Mouse (Mus musculus) R1 (cell line): ENCODE measurements at regions not wholly inside any gene's neighbourhood (a gene's known extent, or its start where the extent isn't known, plus 50 kb on each side); places are given as distances from the start of the nearest gene placed in this dataset.

Experiments
- DNase-seq: peaks from one replicate; pipeline ENCODE4 v3.0.0-alpha.2; 2018; ENCODE audit warnings: low read depth, low spot score

DNA sequence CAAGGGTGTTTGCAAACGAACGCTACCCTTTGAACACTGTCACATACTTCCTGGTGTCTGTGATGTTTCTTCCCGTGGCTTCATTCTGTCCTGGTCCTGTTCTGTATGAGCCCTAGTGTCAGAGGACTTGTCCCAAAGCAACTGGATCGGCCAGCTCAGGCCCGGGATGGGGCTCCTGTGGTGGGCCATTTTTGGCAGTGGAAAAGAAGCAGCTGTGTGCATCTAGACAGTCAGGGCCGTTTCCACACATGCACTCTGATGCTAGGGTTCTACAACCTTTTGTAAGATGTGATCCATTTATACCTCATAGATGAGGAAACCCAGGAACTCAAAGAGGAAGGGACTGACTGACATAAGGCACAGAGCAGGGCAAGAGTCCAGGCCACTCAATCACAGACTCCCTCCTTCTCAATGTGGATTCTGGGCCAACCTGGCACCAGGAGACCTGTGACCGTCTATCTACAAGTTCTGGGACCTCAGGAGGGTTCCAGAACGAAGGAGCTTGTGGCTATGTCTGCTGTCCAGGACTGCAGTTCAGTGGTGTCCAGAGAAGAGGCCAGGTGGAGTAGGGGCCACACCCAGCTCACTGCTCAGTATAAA lies 155.2 kb downstream of the Trim29 start:
- no peak for DNase-seq

DNA sequence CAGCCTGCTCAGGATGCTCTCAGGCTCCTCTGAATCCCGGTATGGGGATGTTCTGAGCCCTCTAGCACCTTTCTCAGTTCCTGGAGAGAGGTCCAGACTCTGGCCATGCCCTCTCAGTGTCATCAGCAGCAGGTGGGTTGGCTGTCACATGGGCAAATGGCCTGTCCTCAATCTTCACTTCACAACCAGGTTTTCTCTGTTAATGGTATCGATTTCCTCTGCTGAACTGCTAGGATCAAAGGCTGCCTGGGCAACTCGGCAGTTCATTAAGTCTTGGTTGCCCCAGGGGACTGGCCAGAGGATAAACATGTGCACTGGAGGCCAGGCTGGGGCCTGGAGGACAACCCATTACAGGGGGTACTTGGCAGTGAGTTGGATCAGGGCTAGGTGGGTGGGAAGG lies 156.2 kb downstream of the Trim29 start:
- DNase-seq, result no peak

DNA sequence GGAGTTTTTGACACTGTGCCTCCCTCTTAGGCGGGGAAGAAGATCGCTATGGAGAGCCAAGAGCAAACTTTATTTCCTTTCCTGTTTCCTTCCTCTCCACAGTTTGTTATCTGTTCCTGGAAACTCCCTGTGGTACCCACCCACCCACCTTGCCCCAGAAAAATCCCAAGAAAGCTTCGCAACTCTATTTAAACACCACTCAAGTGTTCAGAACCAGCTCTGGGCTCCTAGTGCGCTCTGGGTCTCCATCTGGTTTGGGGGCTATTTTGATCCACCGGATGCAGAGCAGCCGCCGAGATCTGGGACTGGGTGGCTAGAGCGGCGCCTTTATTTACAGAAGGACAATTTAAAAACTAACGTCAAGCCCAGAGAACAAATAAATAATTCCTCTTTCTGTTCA lies 158.6 kb downstream of the Trim29 start:
- no peak for DNase-seq

DNA sequence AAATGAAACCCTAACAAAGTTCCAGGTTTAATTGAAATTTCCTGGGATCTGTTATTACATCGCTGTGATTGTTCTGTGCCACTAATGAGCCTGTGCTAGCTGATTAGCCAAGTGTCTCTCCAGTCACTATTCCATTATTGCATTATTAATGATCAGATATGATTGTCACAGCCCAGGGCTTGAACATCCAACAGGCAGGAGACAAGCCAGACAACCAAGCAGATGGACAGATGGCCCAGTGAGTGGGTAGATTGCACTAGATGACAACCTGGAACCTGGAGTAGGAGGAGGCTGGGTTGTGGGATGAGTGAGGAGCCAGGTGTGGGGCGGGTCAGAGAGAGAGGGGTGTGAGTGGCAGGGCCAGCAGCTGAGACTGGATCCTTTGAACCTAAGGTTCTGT lies 161.6 kb downstream of the Trim29 start:
- no peak for DNase-seq

DNA sequence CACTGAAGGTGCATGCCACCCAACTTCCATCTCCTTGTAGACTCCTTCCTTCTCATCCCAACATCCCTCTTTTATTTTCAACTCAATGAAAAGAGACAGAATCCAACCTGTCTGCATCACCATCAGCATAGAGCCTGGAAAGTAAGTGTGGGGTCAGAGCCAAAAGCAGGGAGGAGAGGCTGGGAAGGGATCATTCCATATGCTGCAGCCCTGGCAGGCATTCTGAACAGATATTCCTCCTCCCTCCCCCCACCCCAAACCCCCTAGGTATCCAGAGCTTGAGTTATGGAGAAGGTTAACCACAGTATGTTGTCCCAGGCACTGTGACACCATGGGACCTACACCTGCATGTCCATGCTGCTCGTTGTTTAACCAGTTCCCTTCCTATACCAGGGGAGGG lies 162.5 kb downstream of the Trim29 start:
- DNase-seq, result no peak

DNA sequence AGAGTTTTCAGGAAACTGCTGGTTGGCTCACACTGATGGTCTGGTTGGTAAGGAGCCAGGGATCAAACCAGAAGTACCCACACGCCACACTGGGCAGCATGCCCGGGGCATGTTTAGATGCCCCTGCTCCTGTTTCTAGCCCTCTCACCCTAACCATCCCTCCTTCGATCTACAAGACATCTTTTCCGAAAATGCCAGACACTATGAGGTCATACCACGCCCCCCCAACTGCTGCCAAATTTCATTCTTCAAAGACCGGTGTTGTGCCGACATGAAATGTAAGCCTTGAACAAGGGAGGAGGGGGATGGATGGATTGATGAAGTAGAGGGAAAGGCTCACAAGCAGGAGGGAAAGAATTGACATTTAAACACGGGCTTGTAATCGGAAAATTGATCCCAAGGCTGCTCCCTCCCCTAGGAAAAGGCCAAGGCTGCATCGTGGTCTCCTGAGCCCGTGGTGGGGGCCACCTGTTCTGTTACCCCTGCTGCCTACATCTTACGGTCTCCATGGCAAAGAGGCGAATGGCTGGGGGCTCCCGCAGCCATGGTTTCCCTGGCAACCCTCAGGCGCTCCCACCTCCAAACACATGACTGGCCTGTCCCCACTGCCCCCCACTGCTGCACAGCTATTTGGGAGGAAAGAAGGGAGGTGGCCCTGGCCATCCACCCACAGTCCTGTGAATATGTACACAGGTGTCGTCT lies 163.1 kb downstream of the Trim29 start:
- no peak for DNase-seq

DNA sequence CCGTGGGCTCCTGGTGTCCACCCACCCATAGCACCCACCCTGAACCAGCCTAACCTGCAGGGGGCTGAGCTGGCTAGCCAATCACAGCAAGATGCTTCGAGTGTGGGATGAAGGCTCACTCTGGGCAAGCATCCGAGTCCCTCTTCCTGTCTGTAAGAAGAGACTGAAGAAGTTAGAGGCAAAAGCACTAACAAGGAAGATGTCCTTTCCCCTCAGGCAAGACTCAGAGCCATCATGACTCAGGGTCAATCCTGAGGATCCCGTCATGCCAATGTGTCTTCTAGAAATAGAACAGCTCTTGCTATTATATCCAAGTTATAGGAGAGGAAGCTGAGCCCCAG lies 163.6 kb downstream of the Trim29 start:
- DNase-seq, result no peak

DNA sequence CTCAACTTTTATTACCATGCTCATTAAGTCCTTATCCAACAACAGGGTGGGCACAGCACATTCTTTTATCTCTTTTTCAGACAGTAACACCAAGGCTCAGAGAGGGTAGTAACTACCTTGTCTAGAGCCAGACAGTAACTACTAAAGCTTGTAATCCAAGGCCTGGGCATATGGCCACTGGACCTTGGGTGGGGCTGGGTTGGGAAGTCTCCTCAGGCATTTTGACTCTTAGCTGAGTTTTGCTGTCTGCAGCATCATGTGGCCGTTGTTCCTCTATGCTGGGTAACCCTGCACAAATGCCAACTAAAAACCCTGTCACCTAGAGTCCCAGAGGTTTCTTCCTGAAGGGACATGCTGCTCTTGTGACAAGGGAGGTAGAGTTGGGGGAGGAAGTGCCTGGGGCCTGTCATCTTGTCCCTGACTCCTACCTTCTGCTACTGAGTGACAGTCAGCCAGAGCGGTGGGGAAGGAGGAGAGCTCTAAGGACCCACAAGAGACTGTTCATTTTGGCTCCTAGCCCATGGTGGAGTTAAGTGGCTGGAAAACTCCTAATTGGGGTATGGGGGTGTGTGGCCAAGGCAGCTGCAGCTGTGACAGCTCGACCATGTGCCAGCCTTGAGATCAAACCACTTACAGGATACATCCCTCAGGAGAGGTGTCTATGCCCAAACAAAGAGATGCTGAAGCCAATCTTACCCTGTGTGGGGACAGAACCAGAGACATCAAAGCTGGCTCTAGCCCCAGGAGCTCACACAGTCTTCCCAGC lies 170.4 kb downstream of the Trim29 start:
- DNase-seq, result no peak

DNA sequence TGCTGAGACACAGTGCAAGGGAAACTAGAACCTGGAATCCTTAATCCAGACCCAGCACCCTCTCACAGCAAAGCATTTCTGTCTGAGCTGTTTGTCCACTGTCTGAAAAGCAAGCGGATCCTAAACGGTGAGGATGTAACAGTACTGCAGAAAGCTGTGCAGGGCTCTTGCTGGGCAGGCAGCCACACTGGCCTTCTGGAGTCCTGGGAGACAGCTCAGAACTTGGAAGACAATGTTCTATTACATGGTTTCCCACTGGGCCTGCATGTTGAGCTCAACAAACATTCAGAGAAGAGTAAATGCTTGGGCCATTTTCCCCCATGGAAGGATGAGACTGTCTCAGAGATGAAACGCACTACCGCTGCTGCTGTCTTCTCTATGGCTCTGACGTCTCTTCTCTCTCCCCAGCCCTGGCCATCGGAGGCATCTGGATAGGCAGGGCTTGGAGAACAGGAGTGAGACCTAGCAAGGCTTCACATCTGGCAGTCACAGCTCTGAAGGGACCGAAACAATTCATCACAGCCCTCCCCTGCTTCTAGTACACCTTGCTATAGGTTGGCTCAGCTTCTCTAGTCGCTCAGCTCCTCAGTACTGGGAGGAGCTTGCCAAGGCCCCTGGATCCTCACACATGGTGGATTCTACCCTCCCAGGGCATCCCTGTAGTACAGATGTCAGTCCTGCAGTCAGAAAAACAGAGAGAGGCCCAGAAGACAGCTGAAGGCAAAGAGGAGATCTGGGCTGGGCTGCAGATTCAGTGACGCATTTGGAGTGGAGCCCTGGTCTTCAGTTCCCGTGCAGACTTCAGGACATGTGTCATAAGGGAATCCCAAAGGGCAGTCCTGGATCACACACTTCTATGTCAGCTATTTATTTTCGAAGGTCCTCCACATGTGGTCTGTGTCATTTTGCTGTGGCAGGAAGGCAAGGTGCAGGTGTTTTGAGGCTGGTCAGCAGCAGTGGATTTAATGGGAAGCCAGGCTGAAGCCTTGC lies 171.7 kb downstream of the Trim29 start:
- DNase-seq, result no peak

DNA sequence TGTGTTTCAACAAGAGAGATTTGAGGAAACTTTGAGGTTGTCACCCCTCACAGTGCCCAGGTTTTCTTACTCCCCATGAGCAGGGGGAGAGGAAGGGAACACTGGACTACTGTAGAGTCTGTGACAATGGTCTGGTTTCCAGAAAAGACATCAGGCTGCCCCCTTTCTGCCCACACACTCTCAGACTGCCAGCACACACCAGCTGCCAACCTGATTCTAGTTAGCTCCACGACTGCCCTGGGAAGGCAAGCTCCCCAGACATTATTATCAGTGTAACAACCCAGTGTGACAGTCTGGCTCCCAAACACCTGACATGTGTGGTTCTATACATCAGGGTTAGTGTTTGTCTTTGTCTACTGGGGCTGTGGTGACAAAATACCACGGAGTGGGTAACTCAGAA lies 172.5 kb downstream of the Trim29 start:
- DNase-seq, result no peak

DNA sequence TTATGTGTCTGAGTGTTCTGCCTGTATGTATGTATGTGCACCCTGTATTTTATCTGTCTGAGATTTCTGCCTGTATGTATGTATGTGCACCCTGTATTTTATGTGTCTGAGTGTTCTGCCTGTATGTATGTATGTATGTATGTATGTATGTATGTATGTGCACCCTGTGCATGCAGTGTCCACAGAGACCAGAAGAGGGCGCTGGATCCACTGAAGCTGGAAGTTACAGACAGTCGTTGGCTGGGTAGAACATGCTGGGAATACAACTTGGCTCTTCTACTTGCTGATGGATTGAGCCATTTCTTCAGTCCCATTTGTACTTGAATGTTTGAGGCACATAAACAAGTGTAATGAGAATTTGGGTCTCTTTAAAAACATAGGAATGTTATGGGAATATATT lies 173.3 kb downstream of the Trim29 start:
- DNase-seq, result peak; percentile 45

DNA sequence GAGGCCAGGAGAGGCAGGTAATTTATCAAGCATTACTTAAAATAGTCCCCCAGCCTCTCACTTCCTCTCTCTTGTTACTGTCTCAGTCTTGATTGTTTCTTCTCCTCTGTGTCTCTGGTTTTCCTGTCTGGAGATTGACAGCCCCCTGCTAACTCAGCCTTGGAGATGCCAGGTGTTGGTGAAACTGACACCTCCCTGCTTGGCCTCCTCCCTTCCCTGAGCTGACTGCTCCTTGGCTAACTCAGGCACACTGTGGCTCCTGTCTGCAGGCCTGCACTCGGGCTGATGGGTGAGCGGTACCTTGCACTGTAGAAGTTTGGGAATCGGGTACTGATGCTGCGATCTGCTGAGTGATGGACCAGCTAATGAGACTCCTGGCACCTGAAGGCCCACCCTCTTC lies 176.1 kb downstream of the Trim29 start:
- no peak for DNase-seq

DNA sequence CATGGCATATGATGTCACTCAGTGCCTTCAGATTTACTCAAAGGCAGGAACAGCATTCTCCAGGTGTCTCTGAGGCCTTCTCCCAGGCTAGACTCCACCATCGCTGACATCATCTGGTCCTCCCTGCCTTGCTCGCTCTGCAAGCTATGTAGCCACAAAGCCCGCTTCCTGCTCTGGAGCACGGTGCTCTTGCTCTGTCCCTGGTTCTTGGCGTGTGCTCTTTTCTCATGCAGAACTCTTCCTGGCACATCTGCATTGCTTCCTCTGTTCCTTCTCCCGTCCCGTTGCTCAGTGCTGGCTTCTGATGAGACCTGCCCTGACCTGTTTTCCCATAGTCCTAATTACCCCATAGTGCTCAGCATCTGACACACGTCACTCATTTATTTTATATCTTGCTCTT lies 178.6 kb downstream of the Trim29 start:
- peak; percentile 81 for DNase-seq

DNA sequence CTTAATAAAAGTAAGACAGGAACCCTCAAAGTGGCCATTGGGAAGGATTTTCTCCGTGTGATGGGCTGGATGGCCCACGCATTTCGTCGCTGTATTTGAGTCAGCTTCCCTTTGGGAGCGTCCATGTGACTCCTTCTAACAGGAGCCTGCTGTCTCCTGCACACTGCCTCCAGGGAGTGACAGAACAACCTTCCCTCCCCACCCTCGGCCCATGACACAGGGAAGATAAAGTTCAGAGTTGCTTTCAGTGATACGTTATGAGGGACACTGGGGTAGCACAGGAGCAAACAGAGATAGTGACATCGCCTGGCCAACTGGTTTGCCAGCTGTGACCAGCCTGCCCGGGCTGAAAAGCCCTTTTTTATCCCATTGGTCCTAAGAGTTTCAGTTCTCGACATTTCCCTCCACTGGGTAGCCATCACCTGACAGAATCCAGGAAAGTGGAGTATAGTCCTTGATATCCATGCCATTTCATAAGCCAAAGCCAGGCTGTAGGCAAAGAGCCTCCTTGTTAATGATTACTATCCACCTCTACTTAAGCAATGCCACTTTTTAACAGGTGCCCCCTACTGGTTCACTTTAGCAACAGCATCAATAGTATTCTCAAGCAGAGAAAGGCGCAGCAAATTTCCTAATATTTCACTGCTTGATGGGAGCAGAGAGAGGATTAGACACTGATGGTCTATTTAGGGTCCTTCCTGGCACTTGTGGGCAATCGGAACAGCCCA lies 180.5 kb downstream of the Trim29 start:
- peak; percentile 59 for DNase-seq

DNA sequence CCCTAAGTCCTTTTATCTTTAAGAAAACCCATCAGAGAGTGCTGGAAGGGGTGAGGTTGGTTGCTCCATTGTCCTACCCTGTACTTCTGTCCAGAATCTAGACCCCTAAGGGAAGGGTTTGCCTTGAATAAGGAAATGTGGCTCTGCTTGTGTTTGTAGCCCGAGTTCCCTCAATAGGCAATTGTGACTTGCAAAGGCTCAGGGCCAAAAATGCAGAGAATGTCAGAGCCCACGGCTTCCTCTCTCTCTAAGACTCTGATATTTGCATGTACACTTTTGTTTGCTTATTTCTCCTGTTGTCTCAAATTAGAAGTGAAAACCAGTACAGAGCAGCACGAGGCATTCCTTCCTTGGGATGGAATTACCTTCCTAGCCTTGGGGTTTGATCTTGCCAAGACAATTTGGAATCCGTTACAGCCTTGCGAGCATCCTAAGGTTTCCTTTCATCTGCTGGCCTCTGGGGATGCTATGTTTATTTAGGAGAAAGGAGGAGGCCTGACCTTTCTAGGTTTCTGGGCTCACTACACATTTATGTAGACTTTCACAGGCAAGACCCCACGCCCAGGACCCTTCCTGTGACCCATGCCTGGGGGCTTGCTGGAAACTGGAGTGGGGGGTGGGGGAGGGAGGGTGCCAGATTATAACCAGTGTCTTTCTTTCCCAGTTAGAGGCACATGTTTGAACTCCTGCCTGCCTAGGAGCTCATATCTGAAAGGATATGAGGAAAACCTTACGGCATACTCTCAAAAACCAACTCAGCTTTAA lies 181.8 kb downstream of the Trim29 start:
- DNase-seq, result peak; percentile 62

DNA sequence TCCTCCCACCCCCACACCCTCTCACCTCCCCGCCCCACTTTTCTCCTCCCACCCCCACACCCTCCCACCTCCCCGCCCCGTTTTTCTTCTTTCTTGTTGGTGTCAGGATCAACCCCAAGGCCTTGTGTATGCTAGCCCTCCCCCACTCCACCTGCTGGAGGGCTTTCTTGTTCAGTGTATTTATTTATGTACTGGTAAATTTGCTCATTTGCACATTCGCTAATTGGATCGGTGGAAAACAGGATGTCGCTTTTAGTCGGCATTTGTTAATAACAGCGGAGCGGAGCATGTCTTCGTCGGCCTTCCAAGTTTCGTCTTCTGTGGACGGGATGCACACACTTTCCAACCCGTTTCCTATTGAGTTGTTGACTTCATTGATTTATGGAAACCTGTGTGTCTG lies 187.9 kb downstream of the Trim29 start:
- peak; percentile 10 for DNase-seq

DNA sequence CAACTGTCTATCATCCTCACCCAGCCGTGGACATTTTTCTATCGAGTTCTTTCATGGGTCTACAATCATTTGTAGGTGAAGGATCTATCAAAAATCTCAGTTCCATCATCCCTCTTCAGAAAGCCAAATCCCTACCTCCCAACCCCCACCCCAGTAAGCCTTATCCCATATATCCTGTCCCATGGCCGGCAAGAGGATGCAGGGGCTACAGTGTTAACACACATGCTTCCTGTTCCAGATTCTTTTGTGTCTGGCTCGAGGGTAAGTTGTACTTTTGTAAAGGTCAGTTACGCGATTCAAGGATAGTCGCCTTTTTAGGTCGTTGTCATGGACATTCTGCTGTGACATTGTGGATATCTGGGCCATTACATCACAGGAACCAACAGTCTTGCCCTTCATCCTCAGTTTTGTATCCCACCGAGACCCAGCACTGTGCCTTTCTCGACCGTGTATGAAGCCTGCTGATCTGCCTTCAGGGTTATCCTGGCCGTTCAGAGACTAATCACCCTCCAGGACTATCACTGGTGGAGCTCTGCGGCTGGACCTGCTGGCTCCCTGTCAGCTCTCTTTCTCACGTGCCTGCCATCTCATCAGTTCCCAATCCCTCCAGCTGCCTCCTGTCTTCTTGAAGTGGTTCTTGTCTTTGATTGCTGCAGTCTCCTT lies 193.8 kb downstream of the Trim29 start:
- DNase-seq, result no peak

DNA sequence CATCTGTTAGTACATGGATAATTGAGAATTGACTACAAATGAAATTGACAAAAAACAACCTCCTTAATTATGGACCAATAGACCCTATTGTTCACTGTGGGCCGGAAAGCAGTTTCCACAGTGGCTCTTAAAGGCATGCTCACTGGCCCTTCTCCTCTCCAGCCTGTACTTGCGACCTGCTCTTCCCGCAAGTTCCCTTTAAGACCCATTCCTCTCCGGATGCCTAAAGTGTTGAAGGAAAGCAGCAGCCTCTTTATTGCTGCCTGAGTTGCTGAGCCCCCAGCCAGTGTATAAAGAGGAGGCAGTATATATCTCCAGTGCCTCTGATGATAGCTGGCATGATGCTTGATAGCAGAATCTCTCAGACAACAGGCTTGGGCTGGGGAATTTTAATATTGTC lies 195.2 kb downstream of the Trim29 start:
- no peak for DNase-seq

DNA sequence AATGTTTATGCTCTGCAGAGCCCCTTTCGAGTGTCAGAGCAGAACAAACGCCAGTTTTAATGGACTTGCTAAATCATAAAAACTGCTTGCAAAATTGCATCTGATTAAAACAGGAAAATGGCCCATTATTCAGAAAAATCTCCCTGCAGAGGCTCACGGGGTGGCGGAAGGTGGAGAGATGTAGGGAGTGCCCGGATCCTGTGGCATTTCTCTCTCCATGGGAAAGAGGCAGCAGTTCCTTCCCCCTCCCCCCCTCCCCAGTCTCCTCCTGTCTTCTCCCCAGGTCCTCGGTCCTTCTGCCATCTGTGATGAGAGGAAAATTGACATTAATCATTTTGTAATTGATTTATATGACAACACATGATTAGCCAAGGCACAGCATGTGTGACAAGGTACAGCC lies 195.6 kb downstream of the Trim29 start:
- DNase-seq, result no peak

DNA sequence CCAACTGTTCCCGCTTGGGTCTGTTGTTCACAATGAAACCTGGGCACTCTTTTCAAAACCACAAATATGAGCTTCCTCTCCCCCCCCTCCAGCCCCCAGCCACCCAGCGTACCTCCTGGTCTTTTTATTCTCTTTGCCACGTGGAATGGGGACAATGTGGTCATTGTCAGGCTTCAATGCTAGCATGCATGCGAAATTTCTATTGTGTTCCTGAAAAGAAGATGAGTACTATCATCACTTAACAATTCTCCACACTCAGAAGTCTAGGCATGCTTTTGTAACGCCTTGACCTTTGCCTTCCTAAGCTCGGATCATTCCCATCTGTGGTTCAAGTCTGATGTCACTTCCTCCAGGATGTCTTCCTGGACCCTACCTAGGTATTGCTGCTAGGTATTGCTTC lies 202.2 kb downstream of the Trim29 start:
- no peak for DNase-seq
